Mouse (Mus musculus) layer of hippocampus, adult 2 months (tissue): ENCODE data around the gene Rps3a1. TPM values are rescaled to one million over a fixed set of nuclear protein-coding genes. Genes with fewer than 3 reads are reported as not detected.

ENCODE experiments used
- DNase-seq, 2 experiments: peaks; one replicate each; pipeline ENCODE4 v3.0.0; 2022; ENCODE audit warnings: low spot score in 2 of 2
- H3K27ac ChIP-seq: fragments of 200-600 bp; 2 replicates; pipeline ENCODE4 v1.8.1; 2022
- H3K4me3 ChIP-seq: fragments of 200-600 bp; 2 replicates; pipeline ENCODE4 v1.8.1; 2022; ENCODE audit warnings: mild to moderate bottlenecking
- CTCF ChIP-seq: fragments of 200-600 bp; conservative IDR thresholded peaks from 2 replicates; pipeline ENCODE4 v1.8.1; 2022; ENCODE audit warnings: antibody characterized with exemption, mild to moderate bottlenecking, moderate library complexity
- total RNA-seq, 2 experiments: library from RNA; stranded (reverse); gene quantifications; 2 replicates each; pipeline ENCODE4 v1.2.3; 2021

The Rps3a1 gene
- total RNA-seq, 2 experiments from 2014 or later = 399 to 429 TPM

GRCm38 (mm10) chr3:86136936-86137574 is 5.4 kb downstream of the Rps3a1 start:
- Histone ChIP-seq H3K4me3 (no peak overlapping the region), H3K27ac (no peak overlapping the region)
- no peak for DNase-seq
- no peak for TF ChIP-seq CTCF

DNA sequence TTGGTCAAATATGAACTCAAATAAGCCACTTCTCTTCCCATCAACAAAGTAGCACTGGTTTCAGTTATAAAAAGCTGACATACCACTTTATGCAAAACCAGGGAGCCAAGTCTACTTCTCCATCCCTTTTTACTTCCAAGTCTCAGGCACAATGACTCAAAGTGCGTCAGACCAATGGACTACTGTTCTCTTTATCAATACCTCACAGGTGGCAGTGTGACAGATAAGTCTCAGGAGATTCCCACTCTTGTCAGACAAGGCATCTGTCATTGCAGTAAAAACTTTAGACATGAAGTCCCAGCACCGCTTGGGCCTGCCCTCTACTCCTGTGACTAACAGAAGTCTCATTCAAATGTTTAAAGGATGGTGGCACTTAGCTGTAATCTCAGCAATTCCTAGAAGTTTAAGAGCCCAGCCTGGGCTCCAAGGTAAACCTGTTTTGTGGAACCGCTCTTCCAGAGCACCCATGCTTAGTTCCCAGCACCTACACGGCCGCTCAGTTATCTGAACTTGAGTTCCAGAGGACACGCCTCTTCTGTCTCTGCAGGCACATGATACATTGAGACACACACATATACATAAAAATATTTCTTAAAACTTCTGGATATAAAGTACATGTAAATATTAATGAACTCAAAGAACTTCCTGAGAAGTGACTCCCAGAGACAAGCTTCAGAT is 6.5 kb downstream of the Rps3a1 start:
- TF ChIP-seq CTCF = no peak
- no peak overlapping the region for H3K27ac ChIP-seq
- DNase-seq = no peak
- no peak overlapping the region for H3K4me3 ChIP-seq

DNA sequence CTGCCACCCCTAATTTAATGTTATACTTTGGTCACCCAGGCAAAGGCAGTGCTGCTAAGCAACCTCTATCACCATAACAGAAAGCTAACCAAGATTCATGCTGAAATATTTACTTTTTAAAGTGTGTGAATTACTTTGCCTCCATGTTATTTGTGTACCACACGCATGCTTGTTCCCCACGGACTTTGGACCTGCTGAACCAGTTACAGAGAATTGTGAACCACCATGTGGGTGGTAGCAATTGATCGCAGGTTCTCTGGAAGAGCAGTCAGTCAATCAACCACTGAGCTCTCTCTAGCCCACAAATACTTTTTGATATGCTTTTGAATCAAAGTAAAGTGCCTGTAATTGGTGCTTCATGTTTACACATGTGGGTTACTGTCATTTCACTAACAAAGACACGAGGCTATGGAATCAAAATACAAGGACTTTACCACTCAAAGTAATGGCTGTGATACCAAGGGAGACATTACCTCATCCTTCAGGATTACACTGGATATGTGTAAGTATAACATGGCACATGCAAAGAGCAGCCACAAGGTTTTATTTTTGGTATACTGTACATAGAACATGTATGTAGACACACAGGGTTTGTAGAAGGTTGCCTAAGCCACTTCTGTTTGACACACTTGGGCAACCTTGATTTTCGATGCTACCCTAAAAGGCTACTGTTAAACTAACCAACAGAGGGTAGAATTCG is 7.4 kb downstream of the Rps3a1 start:
- no peak for DNase-seq
- TF ChIP-seq CTCF = no peak
- H3K27ac ChIP-seq = no peak overlapping the region
- no peak overlapping the region for H3K4me3 ChIP-seq

DNA sequence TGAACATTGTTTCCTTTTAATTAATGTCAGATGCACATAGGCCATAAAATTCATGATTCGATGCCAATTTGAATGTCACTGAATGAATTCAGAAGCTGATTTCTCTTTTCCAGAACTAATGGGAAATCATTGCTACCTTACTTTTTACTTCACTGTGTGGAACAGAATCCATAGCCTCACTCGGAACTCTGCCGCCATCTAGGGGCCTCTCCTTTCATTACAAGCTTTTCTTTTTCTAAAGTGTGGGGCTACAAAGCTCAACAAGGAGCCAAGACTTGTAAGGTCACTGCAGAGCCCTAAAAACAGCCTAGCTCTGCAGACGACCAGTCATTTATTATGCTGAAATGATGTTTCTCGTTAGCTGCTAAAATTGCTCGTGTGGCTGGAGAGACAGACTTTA is 12.7 kb downstream of the Rps3a1 start:
- no peak overlapping the region for H3K27ac ChIP-seq
- no peak overlapping the region for H3K4me3 ChIP-seq
- peak; percentile 96 for TF ChIP-seq CTCF
- DNase-seq = peak; percentile 39 to 88

DNA sequence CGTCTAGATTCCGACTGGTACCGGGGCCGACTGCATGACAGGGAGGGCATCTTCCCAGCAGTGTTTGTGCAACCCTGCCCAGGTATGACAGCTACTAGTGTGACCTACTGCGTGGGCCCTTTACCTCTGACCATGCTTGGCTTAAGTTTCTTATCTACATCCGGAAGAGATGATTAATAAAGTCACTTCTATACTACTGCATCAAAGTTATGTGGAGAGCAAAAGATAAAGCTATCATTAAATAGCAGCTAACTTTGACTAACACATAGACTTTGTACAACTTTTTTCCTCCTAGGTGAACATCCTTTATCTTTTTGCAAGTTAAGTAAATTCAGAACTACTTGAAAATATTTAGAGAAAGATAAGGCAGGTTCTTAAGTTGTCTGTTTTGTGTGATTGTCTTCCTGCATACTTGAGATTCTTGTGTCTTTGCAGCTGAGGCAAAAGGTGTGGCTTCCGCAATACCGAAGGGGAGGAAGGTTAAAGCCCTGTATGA is 19.2 kb downstream of the Rps3a1 start:
- Histone ChIP-seq H3K27ac (no peak overlapping the region), H3K4me3 (no peak overlapping the region)
- TF ChIP-seq CTCF = no peak
- DNase-seq = no peak

DNA sequence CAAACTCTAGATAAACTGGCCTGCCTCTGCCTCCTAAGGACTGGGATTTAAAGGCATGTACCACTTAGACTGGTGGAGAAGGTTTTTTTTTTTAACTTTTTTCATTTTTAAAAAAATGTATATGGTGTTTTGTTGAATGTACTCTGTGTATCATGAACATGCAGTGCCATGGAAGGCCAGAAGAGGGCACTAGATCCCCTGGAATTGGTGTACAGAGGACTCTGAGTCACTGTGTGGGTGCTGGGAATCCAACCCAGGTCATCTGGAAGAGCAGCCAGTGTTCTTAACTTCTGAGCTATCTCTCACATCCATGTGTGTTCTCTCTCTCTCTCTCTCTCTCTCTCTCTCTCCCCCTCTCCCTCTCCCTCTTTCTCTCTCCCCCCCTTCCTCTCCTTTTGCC is 20.3 kb downstream of the Rps3a1 start:
- TF ChIP-seq CTCF = peak; percentile 43
- no peak for DNase-seq
- H3K27ac ChIP-seq = no peak overlapping the region
- H3K4me3 ChIP-seq = no peak overlapping the region

- no peak for TF ChIP-seq CTCF
- DNase-seq = no peak
- Histone ChIP-seq H3K4me3 (no peak overlapping the region), H3K27ac (no peak overlapping the region)
Observed at GRCm38 (mm10) chr3:86119237-86119932, 23.1 kb downstream of the Rps3a1 start.

DNA sequence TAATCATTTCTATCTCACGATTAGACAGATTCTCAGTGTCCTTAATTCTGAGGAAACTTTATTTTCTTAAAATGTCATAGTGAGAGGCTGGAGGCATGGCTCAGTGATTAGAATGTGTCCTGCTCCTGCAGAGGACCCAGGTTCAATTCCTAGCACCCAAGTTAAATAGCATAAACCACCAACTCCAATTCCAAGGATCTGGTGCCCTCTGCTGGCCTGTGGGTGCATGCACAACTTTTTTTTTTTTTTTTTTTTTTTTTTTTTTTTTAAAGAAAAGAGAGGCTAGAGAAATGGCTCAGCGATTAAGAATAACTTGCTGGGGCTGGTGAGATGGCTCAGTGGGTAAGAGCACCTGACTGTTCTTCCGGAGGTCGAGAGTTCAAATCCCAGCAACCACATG is 25.6 kb downstream of the Rps3a1 start:
- peak; percentile 68 for TF ChIP-seq CTCF
- no peak overlapping the region for H3K4me3 ChIP-seq
- no peak overlapping the region for H3K27ac ChIP-seq
- no peak for DNase-seq

- DNase-seq = peak in 1 of 2 experiments; percentile 56
- peak overlapping the region; percentile 80 for H3K27ac ChIP-seq
- H3K4me3 ChIP-seq = peak overlapping the region; percentile 2; the same call in 1 of the 2 replicates
- TF ChIP-seq CTCF = no peak
Observed at GRCm38 (mm10) chr3:86114659-86115338, 27.7 kb downstream of the Rps3a1 start.

- Histone ChIP-seq H3K27ac (peak overlapping the region; percentile 32; the same call in 1 of the 2 replicates), H3K4me3 (no peak overlapping the region)
- no peak for TF ChIP-seq CTCF
- no peak for DNase-seq
Observed at GRCm38 (mm10) chr3:86112766-86113165, 29.7 kb downstream of the Rps3a1 start.

DNA sequence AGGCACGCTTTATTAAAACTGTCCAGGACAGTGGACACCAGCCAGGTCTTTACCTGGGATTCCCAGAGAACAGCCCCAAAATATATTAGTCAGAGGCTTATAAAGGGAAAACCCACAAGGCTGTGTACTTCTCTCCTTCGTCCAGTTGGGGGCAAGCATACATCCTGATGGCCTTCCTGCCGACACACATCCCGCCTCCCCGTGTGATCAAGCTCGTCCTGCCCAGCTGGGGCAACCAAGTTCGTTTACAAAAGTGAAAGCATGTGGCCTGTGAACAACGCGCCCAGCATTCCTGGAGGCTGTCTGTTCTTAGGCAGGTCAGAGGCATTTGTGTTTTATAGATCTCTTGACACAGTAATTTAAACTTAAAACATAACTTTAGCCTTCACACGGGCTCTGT is 32.4 kb downstream of the Rps3a1 start:
- no peak overlapping the region for H3K4me3 ChIP-seq
- no peak overlapping the region for H3K27ac ChIP-seq
- no peak for DNase-seq
- peak; percentile 59 for TF ChIP-seq CTCF

DNA sequence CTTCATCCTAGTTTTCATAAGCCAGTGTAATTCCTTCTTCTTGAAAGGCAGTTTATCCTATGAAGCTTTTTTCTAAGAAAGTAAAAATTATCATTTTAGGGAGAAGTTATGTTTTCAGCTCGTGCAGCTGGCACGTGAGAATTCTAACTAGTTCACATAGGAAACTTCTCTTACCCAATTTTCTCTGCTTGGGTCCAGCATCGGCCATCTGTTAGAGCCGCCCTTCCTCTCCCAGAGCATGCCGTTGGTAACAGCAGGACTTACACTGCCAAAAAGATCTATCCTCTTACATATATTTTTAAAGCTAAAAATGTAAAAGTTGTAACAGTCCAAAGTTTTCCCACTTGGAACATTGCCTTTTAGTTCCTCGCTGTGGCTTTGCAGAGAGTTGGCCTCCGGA is 33.4 kb downstream of the Rps3a1 start:
- DNase-seq = no peak
- H3K27ac ChIP-seq = no peak overlapping the region
- no peak for TF ChIP-seq CTCF
- H3K4me3 ChIP-seq = no peak overlapping the region
